Mouse (Mus musculus) left cerebral cortex, adult 6 months (tissue): ENCODE measurements around the gene Tas2r113. TPM values are rescaled to one million over a fixed set of nuclear protein-coding genes. Genes with fewer than 3 reads are reported as not detected.

ENCODE experiments used
- long read RNA-seq, 2 experiments: library from polyadenylated mRNA; unstranded; transcript quantifications; one replicate each; pipeline ENCODE4 v2.0.0; 2019 to 2020
- polyA plus RNA-seq: library from polyadenylated mRNA; unstranded; fragments of <200 nt; fragmentation: Nextera tagmentation; gene quantifications from 2 replicates; pipeline ENCODE4 v1.2.3, GENCODE M21; 2021

Gene Tas2r113
- not detected in 2 replicates for polyA plus RNA-seq
- long read RNA-seq, experiment 1, result 0 reads
- long read RNA-seq, experiment 2, result 0 reads

DNA sequence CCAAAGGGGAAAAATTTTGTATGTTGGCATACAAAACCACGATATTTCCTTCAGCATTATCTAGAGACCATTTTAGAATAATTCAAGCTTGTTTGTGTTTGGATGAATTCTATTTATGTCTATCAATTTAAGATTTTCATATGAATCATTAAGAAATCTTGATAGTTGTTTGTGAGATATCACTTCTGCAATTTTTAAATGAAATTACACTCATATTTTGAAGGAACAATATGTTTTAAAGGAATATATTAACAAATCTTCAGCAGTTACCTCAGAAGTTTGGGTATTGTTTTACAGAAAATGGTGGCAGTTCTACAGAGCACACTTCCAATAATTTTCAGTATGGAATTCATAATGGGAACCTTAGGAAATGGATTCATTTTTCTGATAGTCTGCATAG, at the start of gene Tas2r113:
Gene Tas2r113, plus strand, starts transcription at position 301 of the 400 bp plus-strand sequence.

DNA sequence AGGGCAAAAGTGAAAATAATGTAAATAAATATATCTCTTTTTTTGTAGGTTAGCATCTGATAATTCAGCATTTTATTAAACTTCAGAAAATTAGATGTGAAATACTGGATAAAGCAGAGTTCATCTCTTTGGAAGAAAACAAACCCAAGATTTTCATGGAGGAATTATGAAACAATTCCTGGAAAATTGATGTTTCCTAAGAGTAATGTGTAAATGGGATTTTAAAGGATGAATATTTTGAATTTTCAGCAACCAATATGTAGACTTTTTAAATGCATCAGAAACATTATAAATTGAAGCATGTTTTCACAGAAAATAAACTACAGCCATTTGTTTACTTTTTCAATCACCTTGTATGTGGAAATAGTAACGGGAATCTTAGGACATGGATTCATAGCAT, 46.0 kb upstream of the Tas2r113 start, which contains the start of gene Tas2r123:
Gene Tas2r123, plus strand, starts transcription at position 301 of the 400 bp plus-strand sequence.

DNA sequence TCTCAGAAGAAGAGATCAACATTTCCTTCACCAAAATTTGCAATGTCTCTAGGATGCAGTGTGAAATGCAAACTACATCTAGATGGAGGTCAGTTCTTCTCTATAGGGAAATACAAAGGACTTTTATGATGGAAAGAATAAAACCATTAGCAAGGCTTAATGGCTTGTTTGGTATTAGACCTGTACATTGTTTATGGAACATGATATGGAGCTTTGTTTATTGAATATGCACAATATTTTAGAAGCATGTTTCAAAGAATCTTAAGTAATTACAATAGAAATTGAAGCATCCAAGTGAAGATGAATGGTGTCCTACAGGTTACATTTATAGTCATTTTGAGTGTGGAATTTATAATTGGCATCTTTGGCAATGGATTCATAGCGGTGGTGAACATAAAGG, 37.7 kb upstream of the Tas2r113 start, which contains the start of gene Tas2r116:
Gene Tas2r116, plus strand, starts transcription at position 301 of the 400 bp plus-strand sequence.

DNA sequence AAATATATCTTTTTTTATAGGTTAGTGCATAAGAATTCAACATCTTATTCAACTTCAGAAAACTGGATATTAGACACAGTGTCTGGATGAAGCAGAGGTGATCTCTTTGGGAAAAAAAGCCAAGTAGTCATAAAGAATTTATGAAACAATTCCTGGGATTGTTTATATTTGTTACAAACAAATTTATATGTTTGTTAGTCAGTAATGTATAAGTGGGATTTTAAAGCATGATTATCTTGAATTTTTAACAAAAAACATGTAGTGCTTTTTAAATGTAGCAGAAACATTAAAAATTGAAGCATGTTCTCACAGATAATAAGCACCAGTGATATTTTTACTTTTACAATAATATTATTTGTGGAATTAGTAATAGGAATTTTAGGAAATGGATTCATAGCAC, 25.1 kb upstream of the Tas2r113 start, which contains the start of gene Tas2r110:
Gene Tas2r110, plus strand, starts transcription at position 301 of the 400 bp plus-strand sequence.

DNA sequence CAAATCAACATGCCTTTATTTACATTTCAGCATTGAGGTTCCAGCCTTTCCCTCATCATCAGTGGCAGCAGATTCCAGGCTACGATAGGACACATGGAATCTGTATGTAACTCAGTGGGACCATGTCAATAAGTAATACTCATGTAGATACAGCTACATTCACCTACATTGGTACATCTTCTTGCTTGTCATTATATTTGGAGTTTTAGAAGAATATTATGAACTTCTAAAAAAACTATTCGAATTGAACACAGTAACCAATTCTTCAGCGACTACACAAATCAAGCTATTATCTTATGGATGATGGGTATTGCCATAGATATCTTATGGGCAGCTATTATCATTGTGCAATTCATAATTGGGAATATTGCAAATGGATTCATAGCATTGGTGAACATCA, 16.5 kb downstream of the Tas2r113 start, which contains the start of gene Tas2r125:
Gene Tas2r125, plus strand, starts transcription at position 301 of the 400 bp plus-strand sequence.

Other genes starting within 250 kb of the Tas2r113 start
- gene A630073D07Rik, start 241.5 kb upstream of the Tas2r113 start, polyA plus RNA-seq, result not detected in 2 replicates
- not detected in 2 replicates for gene Tas2r120, start 236.1 kb upstream of the Tas2r113 start, polyA plus RNA-seq
- gene Tas2r121, start 192.0 kb upstream of the Tas2r113 start, polyA plus RNA-seq, result not detected in 2 replicates
- gene Tas2r122, start 181.1 kb upstream of the Tas2r113 start, polyA plus RNA-seq, result not detected in 2 replicates
- gene Tas2r115, start 155.0 kb upstream of the Tas2r113 start, polyA plus RNA-seq, result not detected in 2 replicates
- not detected in 2 replicates for gene Tas2r124, start 138.3 kb upstream of the Tas2r113 start, polyA plus RNA-seq
- gene Tas2r102, start 130.9 kb upstream of the Tas2r113 start, polyA plus RNA-seq, result not detected in 2 replicates
- not detected in 2 replicates for gene Tas2r136, start 114.8 kb upstream of the Tas2r113 start, polyA plus RNA-seq
- gene Tas2r117, start 90.2 kb upstream of the Tas2r113 start, polyA plus RNA-seq, result not detected in 2 replicates
- gene Tas2r123, start 45.9 kb upstream of the Tas2r113 start, polyA plus RNA-seq, result not detected in 2 replicates
- not detected in 2 replicates for gene Tas2r116, start 37.6 kb upstream of the Tas2r113 start, polyA plus RNA-seq
- gene Tas2r110, start 25.0 kb upstream of the Tas2r113 start, polyA plus RNA-seq, result not detected in 2 replicates
- gene Tas2r125, start 16.6 kb downstream of the Tas2r113 start, polyA plus RNA-seq, result not detected in 2 replicates
- gene Tas2r129, start 58.1 kb downstream of the Tas2r113 start, polyA plus RNA-seq, result not detected in 2 replicates
- not detected in 2 replicates for gene Tas2r131, start 64.9 kb downstream of the Tas2r113 start, polyA plus RNA-seq
- not detected in 2 replicates for gene Tas2r109, start 88.0 kb downstream of the Tas2r113 start, polyA plus RNA-seq
- not detected in 2 replicates for gene Tas2r103, start 144.1 kb downstream of the Tas2r113 start, polyA plus RNA-seq
- gene Tas2r140, start 162.8 kb downstream of the Tas2r113 start, polyA plus RNA-seq, result not detected in 2 replicates
- 219 and 274 TPM in 2 replicates for gene Smim10l1, start 211.9 kb downstream of the Tas2r113 start, polyA plus RNA-seq